Mouse (Mus musculus) small intestine, adult 2 months (tissue): ENCODE measurements around the gene Kndc1. TPM values are rescaled to one million over a fixed set of nuclear protein-coding genes. Genes with fewer than 3 reads are reported as not detected.

ENCODE experiments used
- H3K27ac ChIP-seq: fragments of 200-500 bp; 2 replicates; pipeline ENCODE4 v1.5.1; 2012; ENCODE audit warnings: low read depth, low read length, control low read depth, inconsistent platforms; ENCODE audit not compliant: insufficient read depth
- H3K27me3 ChIP-seq: fragments of 200-500 bp; 2 replicates; pipeline ENCODE4 v1.6.1; 2012; ENCODE audit warnings: mild to moderate bottlenecking, moderate library complexity, low read length, inconsistent platforms; ENCODE audit not compliant: control insufficient read depth, insufficient read depth
- H3K36me3 ChIP-seq: fragments of 200-500 bp; 2 replicates; pipeline ENCODE4 v1.6.1; 2012; ENCODE audit warnings: mild to moderate bottlenecking, low read length, control low read depth, inconsistent platforms; ENCODE audit not compliant: control insufficient read depth, insufficient read depth
- H3K4me1 ChIP-seq: fragments of 200-500 bp; 2 replicates; pipeline ENCODE4 v1.6.1; 2012; ENCODE audit warnings: low read length, inconsistent platforms, mixed read lengths; ENCODE audit not compliant: control insufficient read depth, insufficient read depth, insufficient read length
- H3K4me3 ChIP-seq: fragments of 200-500 bp; 2 replicates; pipeline ENCODE4 v1.5.1; 2012; ENCODE audit warnings: low read depth, mild to moderate bottlenecking, control low read depth, inconsistent platforms, low read length, moderate library complexity
- CTCF ChIP-seq: fragments of 200-500 bp; IDR thresholded peaks from 2 replicates; pipeline ENCODE4 v1.5.1; 2012; ENCODE audit warnings: low read depth, mild to moderate bottlenecking, control low read depth, inconsistent platforms, low read length, moderate library complexity, mixed read lengths; ENCODE audit not compliant: insufficient replicate concordance, insufficient read length; ENCODE audit errors: extremely low read depth
- POLR2A ChIP-seq: fragments of 200-500 bp; IDR thresholded peaks from 2 replicates; pipeline ENCODE4 v1.6.1; 2012; ENCODE audit warnings: low read depth, mild to moderate bottlenecking, control low read depth, inconsistent platforms, low read length, moderate library complexity
- WGBS: fragments of 180-500 bp; shearing (Covaris S2); methylation state at CpG from one replicate; pipeline ENCODE4 v1.1.7; 2018; 5-methylcytosine and 5-hydroxymethylcytosine counted together
- polyA plus RNA-seq: library from polyadenylated mRNA; depleted of rRNA; stranded (reverse); fragments of >200 nt; gene quantifications from 2 replicates; pipeline ENCODE4 v1.2.3, GENCODE M21; 2012

Gene Kndc1
- polyA plus RNA-seq, 1 experiment, result 0.16 TPM

DNA sequence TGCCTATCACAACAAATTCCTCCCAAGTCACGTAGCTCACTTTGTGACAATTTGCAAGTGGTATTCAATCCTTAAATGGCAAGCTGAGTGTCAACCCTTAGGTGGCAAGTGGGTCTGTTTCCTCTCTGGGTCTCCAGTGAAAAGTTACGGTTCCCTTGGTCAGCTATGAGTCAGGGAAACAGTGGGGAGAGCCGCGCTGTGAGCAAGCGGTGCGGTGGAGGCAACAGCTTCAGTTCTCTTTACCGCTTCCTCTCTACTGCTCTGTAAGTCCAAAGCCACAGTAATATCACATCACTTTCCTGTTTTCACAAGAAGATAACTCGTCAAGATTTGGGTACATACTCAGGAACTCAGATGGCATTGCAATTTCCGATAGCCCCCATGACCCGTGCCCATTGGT, 79.8 kb downstream of the Kndc1 start:
- H3K4me1 ChIP-seq, result peaks cover 8% of the 10 kb centered on the region
- TF ChIP-seq POLR2A (no peak), CTCF (no peak)
- H3K36me3 ChIP-seq, result no peaks in the 10 kb centered on the region
- H3K27me3 ChIP-seq, result no peaks in the 10 kb centered on the region
- H3K4me3 ChIP-seq, result no peak overlapping the region
- 78% methylated on average over 10 of the region's 10 CpGs for WGBS
- peak overlapping the region; percentile 83 for H3K27ac ChIP-seq

DNA sequence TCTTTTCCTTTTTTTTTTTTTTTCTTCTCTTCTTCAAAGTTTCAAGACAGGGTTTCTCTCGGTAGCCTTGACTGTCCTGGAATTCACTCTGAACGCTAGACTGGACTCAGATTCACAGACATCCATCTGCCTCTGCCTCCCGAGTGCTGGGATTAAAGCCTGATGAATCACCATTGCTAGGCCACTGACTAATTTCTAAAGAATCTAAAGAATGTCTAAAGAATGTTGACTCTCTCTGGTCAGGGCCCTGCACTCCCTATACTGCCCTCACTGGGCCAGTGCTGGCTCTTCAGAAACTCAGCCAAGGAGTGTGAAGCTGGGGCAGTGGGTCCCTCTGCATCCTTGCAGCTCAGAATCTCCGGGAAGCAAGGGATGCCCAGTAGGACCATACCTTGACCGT, 81.0 kb downstream of the Kndc1 start:
- Histone ChIP-seq H3K27me3 (no peaks in the 10 kb centered on the region), H3K27ac (no peak overlapping the region), H3K4me3 (no peak overlapping the region), H3K36me3 (no peaks in the 10 kb centered on the region), H3K4me1 (peaks cover 8% of the 10 kb centered on the region)
- no peak for TF ChIP-seq POLR2A
- TF ChIP-seq CTCF, result no peak
- WGBS, result 52% methylated on average over 5 of the region's 5 CpGs

DNA sequence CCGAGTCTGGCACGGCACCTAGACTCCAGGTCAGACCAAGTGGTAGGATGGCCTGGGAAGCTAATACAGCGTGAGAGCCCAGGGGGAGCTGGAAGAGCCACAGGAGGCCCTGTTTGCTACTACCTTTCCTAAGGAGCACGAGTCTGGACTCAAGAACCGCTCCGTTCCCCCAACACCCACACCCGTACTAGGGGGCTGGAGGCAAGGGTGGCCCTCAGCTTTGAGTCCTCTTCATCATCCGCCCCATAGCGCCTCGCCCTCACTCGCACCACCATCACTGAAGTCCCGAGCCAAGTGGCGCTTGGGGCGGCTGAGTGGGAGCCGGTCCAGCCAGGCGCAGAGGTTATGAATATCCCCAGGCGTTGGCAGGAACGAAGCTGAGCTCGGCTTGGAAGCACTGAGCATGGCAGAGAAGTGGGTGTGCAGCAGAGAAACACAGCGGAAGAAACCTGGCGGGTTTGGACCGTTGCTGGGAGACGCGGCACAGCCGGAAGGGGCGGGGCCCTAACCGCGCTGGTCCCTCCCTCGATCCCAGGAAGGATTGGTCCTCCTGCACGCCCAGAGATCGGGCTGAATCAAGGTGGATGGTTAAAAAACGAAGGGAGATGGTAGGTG, 83.9 kb downstream of the Kndc1 start, which contains the start of gene 6430531B16Rik:
TSS of gene 6430531B16Rik (minus strand) at position 478 of the 615 bp plus-strand sequence.
- TF ChIP-seq POLR2A (peak; percentile 12; the same call in 1 of the 2 replicates), CTCF (no peak)
- no peaks in the 10 kb centered on the region for H3K27me3 ChIP-seq
- peak within 1 kb of the TSS; percentile 74 for H3K4me3 ChIP-seq
- 6% methylated on average over 32 of the region's 32 CpGs for WGBS
- peaks cover 8% of the 10 kb centered on the region for H3K4me1 ChIP-seq
- no peak within 1 kb of the TSS for H3K27ac ChIP-seq
- H3K36me3 ChIP-seq, result no peaks in the 10 kb centered on the region

DNA sequence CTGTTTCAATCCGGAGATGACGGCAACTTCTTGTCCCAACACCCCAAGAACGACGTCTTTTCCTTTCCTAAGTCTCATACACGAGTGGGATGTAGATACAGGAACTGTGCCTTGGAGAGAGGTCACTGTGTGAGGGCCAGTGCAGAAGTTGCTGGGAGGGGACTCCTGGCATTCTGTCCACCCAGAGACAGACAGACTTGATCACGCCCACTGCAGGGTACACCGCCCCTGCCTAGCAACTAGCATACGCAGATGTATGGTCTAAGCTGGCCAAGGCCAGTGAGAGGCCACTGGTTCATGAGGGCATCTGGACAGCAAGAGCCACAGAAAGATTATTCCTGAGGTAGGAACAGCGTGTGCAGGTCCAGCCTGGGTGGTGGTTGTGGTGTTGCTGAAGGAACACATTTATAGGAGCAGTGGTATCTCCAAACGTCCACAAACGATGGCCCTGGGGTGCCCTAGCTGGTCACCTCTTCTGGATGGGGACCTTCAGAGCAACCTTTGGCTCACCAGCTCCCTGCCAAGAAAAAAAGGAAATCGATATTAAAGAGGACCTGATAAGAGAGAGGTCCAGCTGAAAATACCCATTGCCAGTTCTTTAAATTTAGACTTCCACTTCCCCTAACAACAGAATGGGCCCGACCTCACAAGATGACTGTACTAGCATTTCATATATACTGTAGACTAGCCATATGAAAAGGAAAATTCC, 84.7 kb downstream of the Kndc1 start:
- Histone ChIP-seq H3K4me1 (peaks cover 8% of the 10 kb centered on the region), H3K27ac (no peak overlapping the region), H3K36me3 (no peaks in the 10 kb centered on the region), H3K27me3 (no peaks in the 10 kb centered on the region), H3K4me3 (0 out of 2 replicates have a peak overlapping the region, but pooled peaks have one; percentile 14)
- no peak for TF ChIP-seq POLR2A
- TF ChIP-seq CTCF, result no peak
- WGBS, result 20% methylated on average over 13 of the region's 13 CpGs

DNA sequence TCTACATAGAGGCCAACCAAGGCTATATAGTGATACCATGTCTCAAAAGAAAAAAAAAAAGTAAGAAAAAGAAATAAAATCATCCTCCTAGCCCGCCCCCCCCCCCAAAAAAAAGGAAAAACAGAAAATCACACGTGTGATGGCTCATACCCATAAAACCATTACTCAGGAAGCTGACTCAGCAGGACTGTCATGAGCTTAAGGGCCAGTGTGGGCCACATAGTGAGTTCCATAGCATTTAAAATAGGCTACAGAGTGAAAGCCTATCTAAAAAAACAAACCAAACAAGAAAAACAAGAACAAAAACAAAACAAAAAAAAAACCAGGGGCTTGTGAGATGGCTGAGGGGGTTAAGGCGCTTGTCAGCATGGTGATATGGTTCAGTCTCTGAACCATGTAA, 86.3 kb downstream of the Kndc1 start:
- 65% methylated on average over 3 of the region's 3 CpGs for WGBS
- no peak for TF ChIP-seq POLR2A
- H3K27me3 ChIP-seq, result no peaks in the 10 kb centered on the region
- H3K27ac ChIP-seq, result no peak overlapping the region
- no peak overlapping the region for H3K4me3 ChIP-seq
- H3K4me1 ChIP-seq, result peaks cover 8% of the 10 kb centered on the region
- no peaks in the 10 kb centered on the region for H3K36me3 ChIP-seq

DNA sequence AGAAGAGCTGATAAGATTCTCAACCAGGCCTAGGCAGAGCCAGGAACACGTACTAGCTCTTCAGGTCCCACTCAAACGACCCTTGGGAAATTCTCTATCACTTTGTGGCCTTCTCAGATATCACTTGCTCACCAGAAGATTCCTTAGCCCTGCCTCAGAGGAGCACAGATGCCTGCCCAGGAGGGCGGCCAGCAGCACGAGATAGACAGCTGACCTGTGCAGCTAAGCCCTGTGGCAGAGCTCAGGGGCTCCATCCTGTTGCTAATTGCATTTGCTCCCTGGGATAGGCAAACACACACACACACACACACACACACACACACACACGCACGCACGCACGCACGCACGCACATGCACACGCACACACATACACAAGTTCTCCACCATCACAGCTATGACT, 87.6 kb downstream of the Kndc1 start:
- Histone ChIP-seq H3K27ac (no peak overlapping the region), H3K27me3 (no peaks in the 10 kb centered on the region), H3K4me3 (no peak overlapping the region), H3K4me1 (peaks cover 8% of the 10 kb centered on the region), H3K36me3 (no peaks in the 10 kb centered on the region)
- TF ChIP-seq POLR2A, result no peak
- no peak for TF ChIP-seq CTCF
- WGBS, result 83% methylated on average over 11 of the region's 11 CpGs

DNA sequence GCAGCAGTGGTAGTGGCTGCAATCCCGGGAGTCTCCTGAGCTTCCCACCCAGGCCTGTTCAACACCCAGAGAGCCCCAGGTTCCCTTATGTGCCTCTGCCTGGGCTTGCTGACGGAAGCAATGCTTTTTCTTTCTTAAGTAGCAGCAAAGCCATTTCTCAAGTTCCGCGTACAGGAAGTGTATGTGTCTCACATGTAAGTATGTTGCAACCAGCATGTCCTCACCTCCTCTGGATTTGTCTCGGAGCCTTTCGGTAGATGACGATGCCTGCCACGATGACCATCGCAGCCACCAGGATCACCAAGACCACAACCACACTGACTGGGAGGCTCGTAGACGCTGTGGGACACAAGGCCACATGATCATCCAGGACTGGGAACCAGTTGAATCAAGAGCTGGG, 90.0 kb downstream of the Kndc1 start:
- no peaks in the 10 kb centered on the region for H3K27me3 ChIP-seq
- H3K4me3 ChIP-seq, result no peak overlapping the region
- H3K4me1 ChIP-seq, result no peaks in the 10 kb centered on the region; the same call in 1 of the 2 replicates
- H3K27ac ChIP-seq, result no peak overlapping the region
- TF ChIP-seq POLR2A (no peak), CTCF (no peak)
- no peaks in the 10 kb centered on the region for H3K36me3 ChIP-seq
- 88% methylated on average over 11 of the region's 11 CpGs for WGBS
